ENCODE assay signal across 15 mouse cellular contexts in genomic region chr2:30654158-30654557, GRCm38 (mm10). TPM values are rescaled to one million over a fixed set of nuclear protein-coding genes. Genes with fewer than 3 reads are reported as not detected.
DNase-seq lines count a peak whose midpoint lies in the region; ATAC-seq and TF ChIP-seq lines count a peak whose summit lies in the region.
"Had no signal": no experiment of that assay in that cellular context is flagged by ENCODE, and none has a peak within 500 bp of the region (broad histone marks: within the 10 kb centered on the region; RNA-seq: fewer than 3 reads in every experiment).

No protein-coding gene starts in this region.

- DNase-seq in forebrain, embryonic 10.5 days (ENCODE audit: extremely low spot score, low spot score), result no peak
- no peak for DNase-seq in forebrain, embryonic 11.5 days (ENCODE audit: low spot score)
- DNase-seq in right cerebral cortex, postnatal 14 days, result peak; percentile 39
- DNase-seq in right cerebral cortex, postnatal 4 days, result no peak
- DNase-seq in cerebellum, postnatal 4 days (ENCODE audit: low spot score in 2 of 2), result no peak
- no peak for DNase-seq in cerebellum, postnatal 36 days
- no peak for DNase-seq in thymus, adult 2 months
- DNase-seq: embryo, embryonic 11 days; lung, adult 2 months; right cerebral cortex, postnatal 25 days had no signal

- H3K9me3 ChIP-seq in forebrain, embryonic 10.5 days, result peaks cover 5% of the 10 kb centered on the region; the same call in 1 of the 2 replicates
- no peaks in the 10 kb centered on the region for H3K9me3 ChIP-seq in forebrain, embryonic 11.5 days (ENCODE audit: control insufficient read depth, low read length)
- H3K9me3 ChIP-seq in limb, embryonic 12.5 days, result no peaks in the 10 kb centered on the region
- H3K9me3 ChIP-seq: heart, embryonic 15.5 days had no signal

- 0 out of 2 replicates have a peak overlapping the region, but pooled peaks have one; percentile 76 for H3K27ac ChIP-seq in forebrain, embryonic 10.5 days
- H3K27ac ChIP-seq in forebrain, embryonic 11.5 days (ENCODE audit: low read depth, low read length), result no peak overlapping the region
- H3K27ac ChIP-seq in limb, embryonic 12.5 days, result peak overlapping the region; percentile 51
- H3K27ac ChIP-seq in thymus, adult 2 months (ENCODE audit: control insufficient read depth, insufficient read depth, low read length), result no peak overlapping the region

- no peak overlapping the region for H3K4me3 ChIP-seq in forebrain, embryonic 10.5 days
- H3K4me3 ChIP-seq in forebrain, embryonic 11.5 days (ENCODE audit: low read depth, low read length), result no peak overlapping the region
- H3K4me3 ChIP-seq in limb, embryonic 12.5 days (replicated peaks), result no peak overlapping the region
- no peak overlapping the region for H3K4me3 ChIP-seq in thymus, adult 2 months (ENCODE audit: control insufficient read depth, insufficient read depth, low read length)
- H3K4me3 ChIP-seq: gastrocnemius, adult 2 months; heart, embryonic 15.5 days; myocyte had no signal

- no peak overlapping the region for H3K9ac ChIP-seq in forebrain, embryonic 11.5 days (ENCODE audit: low read length)
- no peak overlapping the region for H3K9ac ChIP-seq in limb, embryonic 12.5 days (replicated peaks)
- H3K9ac ChIP-seq: heart, embryonic 15.5 days had no signal

- peaks cover 94% of the 10 kb centered on the region for H3K4me1 ChIP-seq in forebrain, embryonic 10.5 days
- peaks cover 39% of the 10 kb centered on the region for H3K4me1 ChIP-seq in forebrain, embryonic 11.5 days (replicated peaks; ENCODE audit: control insufficient read depth, insufficient read depth, low read length)
- peaks cover 84% of the 10 kb centered on the region for H3K4me1 ChIP-seq in limb, embryonic 12.5 days (replicated peaks)
- H3K4me1 ChIP-seq in thymus, adult 2 months (replicated peaks; ENCODE audit: control insufficient read depth, insufficient read depth, low read length), result peaks cover 43% of the 10 kb centered on the region

- no peaks in the 10 kb centered on the region for H3K36me3 ChIP-seq in forebrain, embryonic 10.5 days (replicated peaks)
- no peaks in the 10 kb centered on the region for H3K36me3 ChIP-seq in forebrain, embryonic 11.5 days (ENCODE audit: control insufficient read depth, insufficient read depth, low read length)
- H3K36me3 ChIP-seq in limb, embryonic 12.5 days, result no peaks in the 10 kb centered on the region
- H3K36me3 ChIP-seq in thymus, adult 2 months (ENCODE audit: control insufficient read depth, insufficient read depth, low read length), result no peaks in the 10 kb centered on the region
- H3K36me3 ChIP-seq: heart, embryonic 15.5 days had no signal

- H3K4me2 ChIP-seq in forebrain, embryonic 11.5 days (ENCODE audit: low read depth, low read length, severe bottlenecking), result no peak overlapping the region
- H3K4me2 ChIP-seq in limb, embryonic 12.5 days, result no peak overlapping the region
- H3K4me2 ChIP-seq: heart, embryonic 15.5 days had no signal

- H3K27me3 ChIP-seq in forebrain, embryonic 10.5 days (ENCODE audit: poor library complexity, severe bottlenecking), result peaks cover 7% of the 10 kb centered on the region; the same call in 1 of the 2 replicates
- H3K27me3 ChIP-seq in forebrain, embryonic 11.5 days (ENCODE audit: control insufficient read depth, insufficient read depth, low read length), result no peaks in the 10 kb centered on the region
- no peaks in the 10 kb centered on the region for H3K27me3 ChIP-seq in limb, embryonic 12.5 days
- no peaks in the 10 kb centered on the region for H3K27me3 ChIP-seq in thymus, adult 2 months (ENCODE audit: control insufficient read depth, insufficient read depth, low read length)
- H3K27me3 ChIP-seq: heart, embryonic 15.5 days had no signal

- 90% methylated on average over 9 of the region's 9 CpGs for WGBS in forebrain, embryonic 10.5 days
- 81% methylated on average over 9 of the region's 9 CpGs for WGBS in forebrain, embryonic 11.5 days
- 84% methylated on average over 9 of the region's 9 CpGs for WGBS in limb, embryonic 12.5 days
- 96% methylated on average over 9 of the region's 9 CpGs for WGBS in thymus, adult 2 months

- no peak for TF ChIP-seq CTCF in thymus, adult 2 months (IDR thresholded peaks at IDR 0.05; ENCODE audit: borderline replicate concordance, control insufficient read depth, extremely low read depth, insufficient read depth, low read length, poor library complexity)

- no peak for TF ChIP-seq POLR2A in thymus, adult 2 months (IDR thresholded peaks at IDR 0.05; ENCODE audit: control insufficient read depth, extremely low read depth, insufficient read depth, low read length, poor library complexity)

- ATAC-seq in forebrain, embryonic 11.5 days (replicated peaks; ENCODE audit: low FRiP score), result no peak
- no peak for ATAC-seq in limb, embryonic 12.5 days (ENCODE audit: insufficient number of reproducible peaks, insufficient read depth, low FRiP score, low TSS enrichment, low read depth)
- ATAC-seq: activated CD4-positive, CD25-positive, alpha-beta regulatory T cell, adult 4 months had no signal

RNA-seq across cellular contexts. Expression of gene Cstad, which starts 59.3 kb away (rescaled TPM):
- polyA plus RNA-seq in forebrain, embryonic 10.5 days (2016; fragmentation: Nextera tagmentation; extraction: Ambion mirVana), result 0.35 TPM in 1 of 2 replicates, not detected in the other
- 0.57 and 0.71 TPM in 2 replicates for polyA plus RNA-seq in forebrain, embryonic 11.5 days (2014; fragmentation: Nextera tagmentation; extraction: Ambion mirVana)
- polyA plus RNA-seq in limb, embryonic 12.5 days (2016; fragmentation: Nextera tagmentation; extraction: Ambion mirVana), result 0.63 and 1.7 TPM in 2 replicates
- polyA plus RNA-seq in thymus, adult 2 months (2012; rRNA removed), result 1.7 and 2.9 TPM in 2 replicates

Comparison
In these comparisons a context has a peak if more than half of its experiments do, and no peak if none do; other contexts are left out.
1. H3K27ac ChIP-seq: peak in forebrain, embryonic 10.5 days (single experiment) and limb, embryonic 12.5 days (single experiment); none in forebrain, embryonic 11.5 days (single experiment) and thymus, adult 2 months (single experiment).